Mouse (Mus musculus): ENCODE data around the gene Bcam. TPM values are rescaled to one million over a fixed set of nuclear protein-coding genes. Genes with fewer than 3 reads are reported as not detected.
A peak's percentile ranks its signal among the peaks of the same experiment; 100 is the strongest.

The Bcam gene
- polyA plus RNA-seq, 1 experiment from 2014 or later, result 13.2 TPM

DNA sequence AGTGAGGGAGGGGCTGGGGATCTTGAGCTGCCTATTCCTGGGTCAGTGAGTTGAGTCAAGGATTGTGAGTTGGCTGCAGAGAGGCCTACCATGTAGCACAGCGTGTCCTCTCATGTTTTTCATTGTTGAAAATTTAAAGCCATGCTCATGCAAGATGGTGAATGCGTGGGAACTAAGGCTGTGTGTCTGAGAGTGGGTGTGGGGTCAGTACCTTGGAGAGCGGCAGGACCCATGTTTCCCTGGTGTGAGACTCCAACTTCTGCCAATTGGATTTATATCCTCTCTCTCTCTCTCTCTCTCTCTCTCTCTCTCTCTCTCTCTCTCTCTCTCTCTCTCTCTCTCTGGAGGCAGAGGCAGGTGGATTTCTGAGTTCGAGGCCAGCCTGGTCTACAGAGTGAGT is 44.3 kb downstream of the Bcam start:
- ATAC-seq (ENCODE audit: low FRiP score) (no peak), DNase-seq (ENCODE audit: low spot score, missing footprints) (no peak)
- Histone ChIP-seq H3K9me3 (ENCODE audit: control insufficient read depth, low read length) (no peaks in the 10 kb centered on the region), H3K4me1 (ENCODE audit: control insufficient read depth, insufficient read depth, low read length) (no peaks in the 10 kb centered on the region), H3K9ac (ENCODE audit: low read length) (no peak overlapping the region), H3K4me3 (ENCODE audit: low read depth, low read length) (no peak overlapping the region), H3K4me2 (no peak overlapping the region), H3K36me3 (ENCODE audit: control insufficient read depth, insufficient read depth, low read length) (peaks cover 12% of the 10 kb centered on the region), H3K27me3 (ENCODE audit: control insufficient read depth, insufficient read depth, low read length) (no peaks in the 10 kb centered on the region), H3K27ac (ENCODE audit: low read depth, low read length) (no peak overlapping the region)
- WGBS, result 96% methylated on average over 4 of the region's 4 CpGs

DNA sequence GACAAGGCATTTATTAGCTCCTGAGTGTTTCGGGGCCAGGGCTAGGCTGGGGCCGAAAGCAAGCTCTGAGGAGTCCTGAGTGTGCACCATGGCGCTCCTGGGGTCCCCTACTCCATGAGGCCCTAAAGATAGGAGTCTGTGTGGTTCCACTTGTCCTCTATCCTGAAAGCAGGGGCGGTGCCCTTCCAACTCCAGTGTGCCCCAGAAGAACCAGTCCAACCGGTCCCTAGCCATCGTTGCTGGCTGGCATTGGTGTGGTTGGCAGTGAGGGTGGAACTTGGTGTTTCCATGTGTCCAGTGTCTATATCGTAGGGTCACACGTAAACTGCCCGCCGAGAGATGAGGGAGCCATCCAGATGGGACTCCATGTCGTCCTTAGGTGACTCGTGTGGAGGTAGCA is 46.6 kb downstream of the Bcam start:
- no peak for DNase-seq (ENCODE audit: low spot score, missing footprints)
- no peak overlapping the region for H3K4me2 ChIP-seq
- no peak for ATAC-seq (ENCODE audit: low FRiP score)
- H3K36me3 ChIP-seq (ENCODE audit: control insufficient read depth, insufficient read depth, low read length), result peaks cover 2% of the 10 kb centered on the region
- H3K4me1 ChIP-seq (ENCODE audit: control insufficient read depth, insufficient read depth, low read length), result no peaks in the 10 kb centered on the region
- H3K4me3 ChIP-seq (ENCODE audit: low read depth, low read length), result no peak overlapping the region
- no peak overlapping the region for H3K27ac ChIP-seq (ENCODE audit: low read depth, low read length)
- peaks cover 3% of the 10 kb centered on the region; the same call in 1 of the 2 replicates for H3K9me3 ChIP-seq (ENCODE audit: control insufficient read depth, low read length)
- H3K27me3 ChIP-seq (ENCODE audit: control insufficient read depth, insufficient read depth, low read length), result no peaks in the 10 kb centered on the region
- H3K9ac ChIP-seq (ENCODE audit: low read length), result no peak overlapping the region
- WGBS, result 93% methylated on average over 12 of the region's 12 CpGs

GRCm38 (mm10) chr7:19722754-19723195 is 48.0 kb downstream of the Bcam start:
- DNase-seq (ENCODE audit: low spot score, missing footprints) (no peak), ATAC-seq (ENCODE audit: low FRiP score) (no peak)
- no peak overlapping the region for H3K4me3 ChIP-seq (ENCODE audit: low read depth, low read length)
- no peaks in the 10 kb centered on the region for H3K4me1 ChIP-seq (ENCODE audit: control insufficient read depth, insufficient read depth, low read length)
- no peaks in the 10 kb centered on the region for H3K27me3 ChIP-seq (ENCODE audit: control insufficient read depth, insufficient read depth, low read length)
- peaks cover 2% of the 10 kb centered on the region for H3K36me3 ChIP-seq (ENCODE audit: control insufficient read depth, insufficient read depth, low read length)
- 91% methylated on average over 6 of the region's 6 CpGs for whole genome bisulfite sequencing
- H3K9ac ChIP-seq (ENCODE audit: low read length), result no peak overlapping the region
- no peak overlapping the region for H3K4me2 ChIP-seq
- H3K27ac ChIP-seq (ENCODE audit: low read depth, low read length), result no peak overlapping the region
- H3K9me3 ChIP-seq (ENCODE audit: control insufficient read depth, low read length), result peaks cover 3% of the 10 kb centered on the region; the same call in 1 of the 2 replicates

DNA sequence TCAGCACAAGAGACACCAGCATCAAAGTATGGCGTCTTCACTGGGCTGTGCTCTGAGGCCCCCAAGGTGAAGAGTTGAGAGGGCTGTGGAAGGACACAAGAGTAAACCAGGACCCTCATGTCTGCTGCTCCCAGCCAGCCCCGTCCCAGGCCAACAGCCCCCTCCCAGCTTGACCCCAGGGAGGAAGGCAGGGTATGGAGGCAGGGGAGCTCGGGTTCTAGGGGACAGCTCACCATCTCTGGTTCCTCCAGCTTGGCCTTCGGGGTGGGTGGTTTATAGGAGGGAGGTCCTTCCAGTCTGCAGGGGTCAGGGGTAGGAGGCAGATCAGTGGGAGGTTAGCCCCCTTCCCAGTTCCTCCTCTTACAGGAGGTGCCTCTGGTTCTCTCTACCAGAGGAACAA is 51.6 kb downstream of the Bcam start:
- Histone ChIP-seq H3K9me3 (ENCODE audit: control insufficient read depth, low read length) (peaks cover 3% of the 10 kb centered on the region; the same call in 1 of the 2 replicates), H3K36me3 (ENCODE audit: control insufficient read depth, insufficient read depth, low read length) (no peaks in the 10 kb centered on the region), H3K4me1 (ENCODE audit: control insufficient read depth, insufficient read depth, low read length) (peaks cover 10% of the 10 kb centered on the region), H3K27ac (ENCODE audit: low read depth, low read length) (no peak overlapping the region), H3K4me3 (ENCODE audit: low read depth, low read length) (no peak overlapping the region), H3K4me2 (no peak overlapping the region), H3K27me3 (ENCODE audit: control insufficient read depth, insufficient read depth, low read length) (no peaks in the 10 kb centered on the region), H3K9ac (ENCODE audit: low read length) (no peak overlapping the region)
- DNase-seq (ENCODE audit: low spot score, missing footprints) (no peak), ATAC-seq (ENCODE audit: low FRiP score) (no peak)
- 91% methylated on average over 4 of the region's 4 CpGs for WGBS

- peaks cover 3% of the 10 kb centered on the region; the same call in 1 of the 2 replicates for H3K9me3 ChIP-seq (ENCODE audit: control insufficient read depth, low read length)
- no peaks in the 10 kb centered on the region for H3K27me3 ChIP-seq (ENCODE audit: control insufficient read depth, insufficient read depth, low read length)
- no peak overlapping the region for H3K4me2 ChIP-seq
- no peak overlapping the region for H3K4me3 ChIP-seq (ENCODE audit: low read depth, low read length)
- DNase-seq (ENCODE audit: low spot score, missing footprints) (no peak), ATAC-seq (ENCODE audit: low FRiP score) (no peak)
- H3K4me1 ChIP-seq (ENCODE audit: control insufficient read depth, insufficient read depth, low read length), result peaks cover 12% of the 10 kb centered on the region
- 93% methylated on average over 5 of the region's 5 CpGs for WGBS
- H3K27ac ChIP-seq (ENCODE audit: low read depth, low read length), result no peak overlapping the region
- no peak overlapping the region for H3K9ac ChIP-seq (ENCODE audit: low read length)
- H3K36me3 ChIP-seq (ENCODE audit: control insufficient read depth, insufficient read depth, low read length), result no peaks in the 10 kb centered on the region
These were observed 52.4 kb downstream of the Bcam start for GRCm38 (mm10) chr7:19718297-19718952.

GRCm38 (mm10) chr7:19717346-19717745 is 53.5 kb downstream of the Bcam start:
- no peak for DNase-seq (ENCODE audit: low spot score, missing footprints)
- no peak overlapping the region for H3K27ac ChIP-seq (ENCODE audit: low read depth, low read length)
- ATAC-seq (ENCODE audit: low FRiP score), result no peak
- no peaks in the 10 kb centered on the region for H3K27me3 ChIP-seq (ENCODE audit: control insufficient read depth, insufficient read depth, low read length)
- no peak overlapping the region for H3K4me3 ChIP-seq (ENCODE audit: low read depth, low read length)
- H3K9ac ChIP-seq (ENCODE audit: low read length), result no peak overlapping the region
- WGBS, result 93% methylated on average over 4 of the region's 4 CpGs
- no peaks in the 10 kb centered on the region for H3K36me3 ChIP-seq (ENCODE audit: control insufficient read depth, insufficient read depth, low read length)
- H3K4me1 ChIP-seq (ENCODE audit: control insufficient read depth, insufficient read depth, low read length), result peaks cover 12% of the 10 kb centered on the region
- H3K4me2 ChIP-seq, result no peak overlapping the region
- peaks cover 3% of the 10 kb centered on the region; the same call in 1 of the 2 replicates for H3K9me3 ChIP-seq (ENCODE audit: control insufficient read depth, low read length)

GRCm38 (mm10) chr7:19716822-19717221 is 54.0 kb downstream of the Bcam start:
- Histone ChIP-seq H3K4me1 (ENCODE audit: control insufficient read depth, insufficient read depth, low read length) (peaks cover 12% of the 10 kb centered on the region), H3K9ac (ENCODE audit: low read length) (peak overlapping the region; percentile 65; the same call in 1 of the 2 replicates), H3K27ac (ENCODE audit: low read depth, low read length) (peak overlapping the region; percentile 89), H3K9me3 (ENCODE audit: control insufficient read depth, low read length) (peaks cover 3% of the 10 kb centered on the region; the same call in 1 of the 2 replicates), H3K4me2 (peak overlapping the region; percentile 66), H3K4me3 (ENCODE audit: low read depth, low read length) (no peak overlapping the region), H3K27me3 (ENCODE audit: control insufficient read depth, insufficient read depth, low read length) (no peaks in the 10 kb centered on the region), H3K36me3 (ENCODE audit: control insufficient read depth, insufficient read depth, low read length) (0 out of 2 replicates have a peak, but pooled peaks cover 2% of the 10 kb centered on the region)
- WGBS, result 100% methylated on average over 2 of the region's 2 CpGs
- DNase-seq (ENCODE audit: low spot score, missing footprints) (no peak), ATAC-seq (ENCODE audit: low FRiP score) (no peak)

DNA sequence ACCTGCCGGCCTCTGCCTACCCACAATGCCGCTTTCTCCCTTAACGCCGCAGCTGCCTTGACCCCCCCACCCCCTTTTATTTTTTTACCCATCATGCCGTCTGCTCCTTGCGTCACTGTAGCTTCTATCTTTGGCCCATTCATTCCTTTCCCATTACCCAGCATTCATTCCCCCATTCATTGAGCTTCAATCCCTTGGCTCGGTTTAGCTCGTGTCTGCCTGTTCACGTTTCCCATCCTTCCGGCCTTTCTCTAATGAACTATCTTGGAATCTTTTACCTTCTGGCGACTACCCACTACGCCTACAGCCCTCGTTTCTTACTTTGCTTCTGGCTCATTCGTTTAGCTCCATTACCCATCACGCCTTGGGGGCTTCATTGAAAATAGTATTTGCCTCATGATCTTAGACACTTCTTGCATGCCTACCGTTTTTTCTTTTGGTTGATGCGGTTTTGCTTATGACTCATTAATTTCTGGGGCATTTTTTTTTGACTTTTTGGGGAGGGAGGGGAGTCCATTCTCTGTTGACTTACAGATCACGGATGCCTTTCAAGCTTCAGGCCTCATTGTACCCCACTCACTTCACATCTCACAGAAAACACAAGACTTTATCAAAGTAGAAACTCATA is 54.6 kb downstream of the Bcam start:
- Histone ChIP-seq H3K9ac (ENCODE audit: low read length) (peak overlapping the region; percentile 65), H3K27ac (ENCODE audit: low read depth, low read length) (peak overlapping the region; percentile 89), H3K36me3 (ENCODE audit: control insufficient read depth, insufficient read depth, low read length) (0 out of 2 replicates have a peak, but pooled peaks cover 3% of the 10 kb centered on the region), H3K9me3 (ENCODE audit: control insufficient read depth, low read length) (peaks cover 3% of the 10 kb centered on the region; the same call in 1 of the 2 replicates), H3K27me3 (ENCODE audit: control insufficient read depth, insufficient read depth, low read length) (no peaks in the 10 kb centered on the region), H3K4me3 (ENCODE audit: low read depth, low read length) (peak overlapping the region; percentile 33), H3K4me1 (ENCODE audit: control insufficient read depth, insufficient read depth, low read length) (peaks cover 12% of the 10 kb centered on the region), H3K4me2 (peak overlapping the region; percentile 66)
- WGBS, result 6% methylated on average over 18 of the region's 18 CpGs
- DNase-seq (ENCODE audit: low spot score, missing footprints) (no peak), ATAC-seq (ENCODE audit: low FRiP score) (no peak)

All from midbrain, embryonic 11.5 days (tissue).